Mouse (Mus musculus) monocyte, adult 2 months (primary cell): ENCODE measurements around the gene Tyw3.

Experiments
- DNase-seq, 2 experiments: peaks; one replicate each; pipeline ENCODE4 v3.0.0; 2022; ENCODE audit warnings: low spot score in 2 of 2, low read depth in 1 of 2

Gene Tyw3

GRCm38 (mm10) chr3:154565437-154565836 is 31.5 kb downstream of the Tyw3 start:
- DNase-seq, result no peak

DNA sequence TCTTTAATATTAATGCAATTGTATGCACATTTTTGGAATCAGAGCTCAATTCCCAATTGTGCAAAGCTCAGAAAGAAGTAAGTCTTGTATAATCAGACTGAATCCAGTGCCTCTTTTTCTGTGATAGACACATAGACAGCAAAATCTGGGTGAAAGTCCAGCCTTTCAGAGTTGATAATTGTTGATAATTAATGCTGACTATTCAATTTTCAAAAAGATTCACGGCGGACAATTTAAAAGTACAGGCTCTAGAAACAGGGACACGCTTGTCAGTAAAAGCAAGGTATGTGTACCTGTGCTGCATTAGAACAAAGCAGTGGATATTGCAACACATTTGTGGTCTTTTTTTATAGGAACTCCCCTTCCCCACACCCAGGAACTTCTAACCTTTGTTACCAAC is 34.7 kb downstream of the Tyw3 start:
- DNase-seq, result no peak

GRCm38 (mm10) chr3:154551035-154551411 is 45.9 kb downstream of the Tyw3 start:
- DNase-seq, result no peak

DNA sequence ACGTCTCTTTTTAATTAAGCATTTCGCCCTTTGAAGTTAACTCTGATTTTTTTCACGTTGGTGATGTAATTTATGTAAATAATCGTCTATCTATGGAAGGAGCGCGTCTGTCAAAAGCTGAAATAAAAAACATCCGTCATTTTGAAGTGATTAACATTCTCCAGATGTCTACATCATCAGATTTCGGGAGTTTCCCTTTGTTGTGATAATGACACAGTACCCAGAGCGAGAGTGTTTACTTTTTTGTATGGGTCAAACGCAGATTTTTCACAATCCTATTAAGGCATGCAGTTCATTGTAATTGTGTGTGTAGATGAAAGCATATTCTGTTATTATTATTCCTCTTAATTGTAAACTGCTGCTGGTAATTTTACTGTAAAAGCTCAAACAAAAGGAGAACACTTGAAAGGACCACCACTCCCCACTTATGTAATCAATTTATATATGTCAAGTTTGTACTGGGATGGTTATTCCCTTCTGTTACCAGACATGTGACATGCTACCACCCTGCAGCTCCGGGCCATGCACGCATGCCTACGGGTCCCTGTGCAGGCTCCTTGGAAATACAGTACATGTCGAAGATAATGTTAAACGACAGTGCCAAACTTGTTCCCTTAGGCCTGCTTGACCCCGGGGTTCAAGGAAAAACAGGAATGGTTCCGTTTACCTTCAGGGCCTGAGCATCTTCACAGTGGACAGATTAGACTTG is 46.4 kb downstream of the Tyw3 start:
- no peak for DNase-seq

- no peak for DNase-seq
Observed at GRCm38 (mm10) chr3:154548868-154549301, 48.0 kb downstream of the Tyw3 start.

- DNase-seq, result no peak
Observed at GRCm38 (mm10) chr3:154547549-154548426, 49.1 kb downstream of the Tyw3 start.

GRCm38 (mm10) chr3:154546234-154546633 is 50.7 kb downstream of the Tyw3 start:
- DNase-seq, result no peak

GRCm38 (mm10) chr3:154540086-154540911 is 56.6 kb downstream of the Tyw3 start:
- DNase-seq, result no peak

- DNase-seq, result no peak
Observed at GRCm38 (mm10) chr3:154536134-154536533, 60.8 kb downstream of the Tyw3 start.

DNA sequence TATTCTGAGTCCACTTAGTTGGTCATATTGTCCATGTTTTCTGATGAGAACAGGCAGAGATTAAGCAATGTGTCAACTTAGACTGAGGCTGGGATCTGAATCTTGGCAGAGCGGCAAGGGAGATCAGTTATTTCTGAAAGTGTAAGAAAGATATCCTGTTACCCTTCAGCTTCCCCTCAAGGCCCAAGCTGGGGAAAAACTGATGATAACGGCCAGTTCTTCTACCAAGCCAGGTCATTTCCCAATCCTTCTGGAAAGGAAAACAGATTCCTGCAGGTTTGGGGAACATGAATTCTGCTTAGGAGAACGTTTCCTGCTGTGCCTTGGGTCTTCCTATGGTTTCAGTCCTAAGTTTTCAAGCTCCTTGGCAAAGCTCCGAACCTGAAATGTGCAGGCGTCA is 63.7 kb downstream of the Tyw3 start:
- no peak for DNase-seq

GRCm38 (mm10) chr3:154528973-154529372 is 67.9 kb downstream of the Tyw3 start:
- DNase-seq, result no peak

- no peak for DNase-seq
Observed at GRCm38 (mm10) chr3:154526610-154527009, 70.3 kb downstream of the Tyw3 start.
